Mouse (Mus musculus) heart, postnatal 0 days (tissue): ENCODE data around the gene Etv2.

Experiments
- CTCF ChIP-seq: IDR thresholded peaks from 2 replicates; pipeline ENCODE4 v1.5.1; 2016; ENCODE audit warnings: antibody characterized with exemption, control low read depth, low read depth
- EP300 ChIP-seq: IDR thresholded peaks from 2 replicates; pipeline ENCODE4 v1.6.1; 2016; ENCODE audit warnings: antibody characterized with exemption, low read depth

DNA sequence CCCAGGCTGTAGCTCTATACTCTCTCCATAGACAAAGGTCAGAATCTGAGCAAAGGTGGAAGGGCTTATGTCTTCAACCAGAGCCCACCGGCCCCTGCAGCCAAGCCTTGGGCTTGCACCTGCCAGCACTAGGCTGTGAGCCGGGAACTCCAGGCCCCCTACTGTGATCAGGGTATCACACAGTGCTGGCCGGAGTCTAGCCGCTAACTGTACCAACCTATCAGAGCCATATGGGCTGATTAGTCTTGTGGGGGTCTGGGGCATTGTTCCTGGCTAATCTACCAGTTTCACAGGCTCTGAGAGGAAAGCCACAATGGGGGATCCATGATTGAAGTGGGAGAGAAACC is 44.1 kb downstream of the Etv2 start:
- TF ChIP-seq CTCF (no peak), EP300 (no peak)
